Mouse (Mus musculus) c-Kit-positive CD71-negative TER-119-negative erythroid progenitor cells, embryonic 14.5 days (primary cell): ENCODE data around the gene Cd55b.
"Not testable (repeated sequence)": the region's sequence is repeated elsewhere in the genome, so short reads cannot be mapped to it uniquely, and the experiment has no call there.

Experiments used
- DNase-seq: peaks from one replicate; pipeline ENCODE4 v3.0.0-alpha.2; 2013; ENCODE audit warnings: low read depth

Gene Cd55b

DNA sequence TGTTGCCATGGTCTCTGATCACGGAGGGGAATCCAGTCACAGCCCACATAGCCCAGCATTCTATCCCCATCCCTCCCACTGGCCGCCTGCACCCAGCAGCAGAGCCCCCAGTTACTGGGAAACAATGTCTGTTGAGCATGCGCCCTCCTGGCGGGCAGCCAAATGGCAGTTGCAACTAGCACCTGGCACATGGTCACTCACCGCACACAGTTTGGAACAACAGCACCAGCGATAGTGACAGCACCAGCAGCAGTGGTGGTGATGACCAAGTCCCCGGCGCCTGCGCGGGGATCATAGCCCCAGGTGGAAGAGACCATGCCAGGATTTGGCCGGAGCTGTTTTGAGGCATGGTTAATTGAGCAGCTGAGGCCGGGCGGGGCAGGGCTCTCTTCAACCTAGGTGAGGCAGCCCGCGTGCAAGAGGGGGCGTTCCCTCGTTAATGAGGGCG lies at the start of gene Cd55b:
Gene Cd55b (minus strand): TSS at position 346 of the 448 bp plus-strand sequence.
- DNase-seq: no peak

DNA sequence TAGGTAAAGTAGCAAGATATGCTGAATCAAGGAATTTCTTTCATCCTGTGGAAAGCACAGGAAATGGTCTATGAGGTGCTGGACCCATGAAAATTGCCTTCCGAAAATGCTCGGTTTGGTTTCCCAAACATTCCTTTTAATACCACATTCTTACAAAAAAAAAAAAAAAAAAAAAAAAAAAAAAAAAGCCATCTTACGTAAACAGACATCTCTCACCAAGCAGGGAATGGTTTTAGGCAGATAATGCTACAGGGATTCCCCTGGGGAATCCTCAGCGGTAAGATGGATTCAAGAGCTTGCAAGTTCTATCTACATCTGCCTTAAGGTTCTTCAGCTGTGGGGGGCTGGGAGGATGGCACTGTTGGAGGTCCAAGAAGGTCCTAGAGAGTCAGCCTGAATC lies 47.3 kb upstream of the Cd55b start:
- no peak for DNase-seq

DNA sequence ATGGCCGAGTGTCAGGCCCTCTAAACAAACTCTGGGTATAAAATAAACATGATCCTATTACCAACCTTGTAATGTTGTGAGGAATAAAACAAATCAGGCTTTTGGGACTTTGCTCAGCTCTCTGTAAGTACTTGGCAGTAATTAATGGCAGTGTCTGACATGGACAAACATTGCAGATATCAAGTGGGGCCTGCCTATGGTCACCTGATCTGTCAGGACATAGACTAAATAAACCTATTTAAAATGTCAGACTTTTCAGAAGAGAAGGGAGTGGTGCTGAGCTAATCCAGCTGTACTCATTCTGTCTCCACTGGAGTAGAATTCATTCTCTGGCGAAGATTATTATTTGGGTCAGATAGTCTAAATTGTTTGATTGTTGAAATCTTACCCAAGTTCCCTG lies 44.6 kb upstream of the Cd55b start:
- DNase-seq: no peak

DNA sequence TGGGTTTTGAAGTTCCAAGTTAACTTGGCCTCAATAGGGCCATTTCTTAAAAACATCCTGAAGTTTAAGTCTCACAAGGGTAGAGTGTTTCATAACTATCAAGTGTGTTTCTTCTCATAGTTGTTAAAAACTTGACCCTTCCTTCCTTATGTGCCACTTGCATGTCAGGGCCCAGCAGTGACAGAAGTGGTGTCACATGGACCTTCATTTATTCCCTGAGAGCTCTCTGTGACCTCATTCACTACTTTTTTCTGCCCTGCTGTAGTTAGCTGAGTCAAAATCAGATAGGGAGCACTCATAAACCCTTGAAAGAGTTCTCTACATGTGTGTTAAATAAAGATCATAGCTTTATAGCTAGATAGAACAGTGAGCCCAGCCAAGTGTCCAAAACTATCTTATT lies 41.4 kb upstream of the Cd55b start:
- DNase-seq: no peak

DNA sequence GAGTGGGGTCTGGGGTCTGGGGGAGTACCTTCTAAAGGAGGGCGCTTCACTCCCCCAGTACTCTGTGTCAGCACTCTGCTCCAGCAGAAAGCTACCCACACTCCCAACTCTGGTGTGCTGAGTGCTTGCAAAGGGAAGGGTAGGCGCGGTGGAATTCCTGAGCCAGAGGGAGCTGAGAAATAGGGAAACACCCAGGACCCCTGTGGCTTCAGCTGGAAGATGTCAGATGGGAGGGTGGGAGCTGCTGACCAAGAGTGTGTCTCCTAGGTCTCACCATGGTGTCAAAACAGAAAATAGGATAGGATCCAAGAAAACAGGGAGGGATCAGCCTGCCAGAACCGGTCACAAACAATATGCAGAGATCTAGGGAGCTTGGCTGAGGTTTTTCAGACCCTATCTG lies 40.1 kb upstream of the Cd55b start:
- DNase-seq: no peak

DNA sequence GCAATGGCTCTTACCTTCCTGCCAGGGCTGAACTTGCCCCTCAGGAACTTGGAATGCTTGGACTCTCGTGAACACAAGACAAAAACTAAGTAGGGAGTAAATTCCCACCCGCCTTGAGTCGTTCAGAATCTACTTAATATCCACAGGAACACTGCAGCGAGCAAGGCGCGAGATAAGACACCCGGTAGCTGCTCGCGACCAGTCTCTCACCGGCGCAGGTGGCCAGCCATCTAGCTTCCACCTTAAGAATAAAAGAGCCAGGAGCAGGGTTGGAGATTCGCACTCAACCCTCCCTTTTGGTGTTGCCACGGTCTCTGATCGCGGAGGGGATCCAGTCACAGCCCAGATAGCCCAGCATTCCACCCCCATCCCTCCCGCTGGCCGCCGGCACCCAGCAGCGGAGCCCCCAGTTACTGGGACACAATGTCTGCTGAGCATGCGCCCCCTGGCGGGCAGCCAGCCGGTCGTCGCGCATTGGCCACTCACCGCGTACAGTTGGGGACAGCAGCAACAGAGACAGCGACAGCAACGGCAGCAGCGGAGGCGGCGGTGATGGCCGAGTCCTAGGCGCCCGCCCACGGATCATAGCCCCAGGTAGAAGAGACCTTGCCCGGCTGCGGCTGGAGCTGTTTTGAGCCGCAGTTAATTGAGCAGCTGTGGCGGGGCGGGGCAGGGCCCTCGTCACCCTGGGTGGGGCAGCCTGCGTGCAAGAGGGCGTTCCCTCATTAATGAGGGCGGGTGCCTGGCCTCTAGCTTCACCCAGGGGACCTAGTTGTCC lies 39.5 kb upstream of the Cd55b start, which contains the start of gene Cd55:
Gene Cd55 (minus strand): TSS at position 661 of the 778 bp plus-strand sequence.
- DNase-seq: peak; percentile 72

DNA sequence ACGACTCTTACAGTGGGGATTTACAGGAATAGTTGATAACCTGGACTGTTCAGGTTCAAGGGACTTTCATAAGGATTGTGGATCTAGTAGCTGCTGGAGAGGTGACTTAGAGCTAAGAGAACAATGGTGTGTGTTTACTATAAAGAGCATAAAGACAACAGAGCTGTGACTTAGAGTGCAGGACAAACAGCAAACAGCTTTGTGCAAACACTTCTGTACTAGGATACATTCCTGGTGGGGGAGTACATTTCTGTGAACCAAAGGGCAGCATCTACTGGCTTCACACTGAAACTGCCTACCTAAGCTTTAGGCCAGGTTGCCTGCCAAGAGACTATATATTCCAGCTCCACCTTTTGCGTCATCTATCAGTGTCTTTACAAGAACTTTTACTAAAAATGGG lies 32.3 kb upstream of the Cd55b start:
- no peak for DNase-seq

DNA sequence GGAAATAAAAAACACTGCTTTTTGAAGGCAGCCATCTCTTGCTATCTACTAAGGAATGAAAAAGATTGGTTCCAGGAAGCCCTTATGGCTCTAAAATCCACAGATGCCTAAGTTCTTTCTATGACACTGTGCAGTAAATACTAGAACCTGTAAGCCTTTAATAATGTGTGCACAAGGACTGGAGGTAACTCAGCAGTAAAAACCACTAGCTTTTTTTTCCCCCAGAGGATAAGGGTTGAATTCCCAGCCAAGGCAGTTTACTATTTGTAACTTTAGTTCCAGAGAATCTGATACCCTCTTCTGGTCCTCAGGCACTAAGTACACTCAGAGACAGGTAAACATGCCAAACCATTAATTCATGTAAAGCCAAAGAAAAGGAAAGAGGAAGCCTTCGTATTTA lies 20.1 kb upstream of the Cd55b start:
- DNase-seq: not testable (repeated sequence)

DNA sequence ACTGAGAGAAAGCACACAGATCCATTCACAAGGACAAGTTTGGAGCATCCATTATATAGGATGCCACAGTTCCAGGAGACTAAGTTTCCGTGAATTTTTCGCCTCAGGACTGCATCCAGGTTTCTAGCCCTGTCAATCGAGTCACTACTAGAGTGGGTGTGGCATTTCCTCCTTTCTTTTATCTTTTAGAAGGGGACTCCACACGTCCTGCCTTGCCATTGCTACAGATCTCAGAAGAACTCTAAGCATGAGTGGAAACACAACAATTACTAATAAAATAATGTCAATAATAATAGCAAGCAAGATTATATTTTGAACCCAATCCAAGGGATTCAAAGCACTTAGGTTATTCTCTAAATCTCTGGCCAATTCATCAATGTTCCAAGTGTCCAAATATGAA lies 8.1 kb upstream of the Cd55b start:
- no peak for DNase-seq

DNA sequence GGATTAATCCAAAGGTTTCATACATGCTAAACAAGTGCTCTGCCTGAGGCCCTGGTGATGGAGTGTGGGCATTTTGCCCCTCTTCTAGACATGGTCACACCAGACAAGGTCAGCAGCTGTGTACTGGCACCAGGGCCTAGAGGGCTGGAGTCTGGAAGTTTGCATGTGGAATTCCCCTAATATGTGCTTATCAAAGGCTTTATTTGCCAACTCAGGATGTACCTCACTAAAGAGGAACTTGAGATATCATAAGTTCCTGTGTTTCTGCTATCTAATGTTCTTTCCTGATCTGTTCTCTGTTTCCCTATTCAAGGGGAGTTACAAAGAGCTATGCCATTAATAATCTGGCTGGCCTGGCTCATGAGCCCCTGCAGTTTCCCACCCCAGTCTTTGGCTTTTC lies 5.9 kb upstream of the Cd55b start:
- DNase-seq: not testable (repeated sequence)

DNA sequence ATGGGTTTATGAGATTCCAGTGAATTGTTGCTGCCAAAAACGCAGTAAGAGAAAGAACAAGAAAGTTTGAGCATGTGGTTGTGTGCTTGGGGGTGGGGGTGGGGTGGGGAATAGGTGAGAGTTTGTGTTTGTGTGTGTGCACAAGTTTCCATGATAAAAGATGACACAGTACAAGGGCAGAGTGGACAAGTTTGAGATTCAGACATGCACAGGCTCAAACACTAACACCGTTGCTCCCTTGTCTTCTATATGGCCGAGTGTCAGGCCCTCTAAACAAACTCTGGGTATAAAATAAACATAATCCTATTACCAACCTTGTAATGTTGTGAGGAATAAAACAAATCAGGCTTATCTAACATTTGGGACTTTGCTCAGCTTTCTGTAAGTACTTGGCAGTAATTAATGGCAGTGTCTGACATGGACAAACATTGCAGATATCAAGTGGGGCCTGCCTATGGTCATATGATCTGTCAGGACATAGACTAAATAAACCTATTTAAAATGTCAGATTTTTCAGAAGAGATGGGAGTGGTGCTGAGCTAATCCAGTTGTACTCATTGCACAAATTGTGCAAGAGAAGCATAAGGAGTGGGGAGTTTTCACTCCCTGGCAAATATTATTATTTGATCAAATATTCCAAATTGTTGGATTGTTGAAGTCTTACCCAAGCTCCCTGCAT lies 4.5 kb upstream of the Cd55b start:
- DNase-seq: not testable (repeated sequence)

DNA sequence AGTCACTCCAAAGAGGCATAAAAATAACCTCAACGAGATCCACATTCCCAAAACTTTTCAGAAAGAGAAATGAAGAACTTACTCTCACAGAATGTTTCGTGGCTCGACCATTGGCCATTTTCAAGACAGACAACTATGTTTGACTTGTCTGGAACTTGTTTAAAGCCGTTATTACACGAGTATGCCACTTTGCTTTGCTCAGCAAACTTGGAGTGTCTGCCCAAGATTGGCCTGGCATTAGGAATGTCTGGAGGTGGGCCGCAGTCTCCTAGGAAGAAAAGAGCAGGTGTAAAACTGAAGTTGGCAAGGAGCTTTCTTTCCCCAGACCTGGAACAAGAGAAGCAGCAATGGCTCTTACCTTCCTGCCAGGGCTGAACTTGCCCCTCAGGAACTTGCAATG lies 776 bp downstream of the Cd55b start:
- not testable (repeated sequence) for DNase-seq

DNA sequence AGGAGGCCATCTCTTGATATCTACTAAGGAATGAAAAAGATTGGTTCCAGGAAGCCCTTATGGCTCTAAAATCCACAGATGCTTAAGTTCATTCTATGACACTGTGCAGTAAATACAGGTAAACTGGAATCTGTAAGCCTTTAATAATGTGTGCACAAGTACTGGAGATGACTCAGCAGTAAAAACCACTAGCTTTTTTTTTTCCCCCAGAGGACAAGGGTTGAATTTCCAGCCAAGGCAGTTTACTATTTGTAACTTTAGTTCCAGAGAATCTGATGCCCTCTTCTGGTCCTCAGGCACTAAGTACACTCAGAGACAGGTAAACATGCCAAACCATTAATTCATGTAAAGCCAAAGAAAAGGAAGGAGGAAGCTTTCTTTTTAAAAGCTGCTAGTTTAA lies 25.7 kb downstream of the Cd55b start:
- DNase-seq: not testable (repeated sequence)

DNA sequence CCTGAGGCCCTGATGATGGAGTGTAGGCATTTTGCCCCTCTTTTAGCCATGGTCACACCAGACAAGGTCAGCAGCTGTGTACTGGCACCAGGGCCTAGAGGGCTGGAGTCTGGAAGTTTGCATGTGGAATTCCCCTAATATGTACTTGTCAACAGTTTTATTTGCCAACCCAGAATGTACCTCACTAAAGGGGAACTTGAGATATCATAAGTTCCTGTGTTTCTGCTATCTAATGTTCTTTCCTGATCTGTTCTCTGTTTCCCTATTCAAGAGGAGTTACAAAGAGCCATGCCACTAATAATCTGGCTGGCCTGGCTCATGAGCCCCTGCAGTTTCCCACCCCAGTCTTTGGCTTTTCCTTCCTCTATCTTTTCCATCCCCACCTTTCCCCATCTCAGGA lies 35.5 kb downstream of the Cd55b start:
- not testable (repeated sequence) for DNase-seq

DNA sequence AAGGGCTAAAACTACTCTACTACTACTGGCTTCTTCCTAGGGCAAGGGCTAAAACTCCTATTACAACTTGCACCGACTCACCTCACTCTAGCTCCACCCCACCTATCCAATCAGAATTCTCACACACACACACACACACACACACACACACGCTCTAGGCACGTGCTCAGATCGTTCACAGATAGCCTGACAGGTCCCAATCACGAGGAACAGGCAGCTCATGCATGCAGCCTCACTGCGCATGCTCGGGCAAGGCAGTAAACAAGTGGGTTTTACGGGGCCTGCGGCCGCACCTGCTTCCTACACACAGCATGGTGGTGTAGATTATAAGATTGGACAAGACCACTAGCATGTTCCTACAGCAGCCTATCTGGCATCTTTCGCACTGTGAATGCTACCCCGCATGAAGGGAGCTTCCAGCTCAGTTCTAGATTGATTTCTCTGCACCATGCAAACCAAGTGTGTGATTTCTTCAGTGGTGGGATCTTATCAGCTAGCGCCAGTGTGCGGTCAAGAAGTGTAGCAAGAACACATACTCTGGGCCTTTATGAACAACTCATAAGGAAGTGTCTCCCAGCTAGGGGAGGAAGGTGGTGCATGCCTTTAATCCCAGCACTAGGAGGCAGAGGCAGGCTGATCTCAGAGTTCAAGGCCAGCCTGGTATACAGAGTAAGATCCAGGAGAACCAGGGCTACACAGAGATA lies 44.9 kb downstream of the Cd55b start:
- DNase-seq: no peak

DNA sequence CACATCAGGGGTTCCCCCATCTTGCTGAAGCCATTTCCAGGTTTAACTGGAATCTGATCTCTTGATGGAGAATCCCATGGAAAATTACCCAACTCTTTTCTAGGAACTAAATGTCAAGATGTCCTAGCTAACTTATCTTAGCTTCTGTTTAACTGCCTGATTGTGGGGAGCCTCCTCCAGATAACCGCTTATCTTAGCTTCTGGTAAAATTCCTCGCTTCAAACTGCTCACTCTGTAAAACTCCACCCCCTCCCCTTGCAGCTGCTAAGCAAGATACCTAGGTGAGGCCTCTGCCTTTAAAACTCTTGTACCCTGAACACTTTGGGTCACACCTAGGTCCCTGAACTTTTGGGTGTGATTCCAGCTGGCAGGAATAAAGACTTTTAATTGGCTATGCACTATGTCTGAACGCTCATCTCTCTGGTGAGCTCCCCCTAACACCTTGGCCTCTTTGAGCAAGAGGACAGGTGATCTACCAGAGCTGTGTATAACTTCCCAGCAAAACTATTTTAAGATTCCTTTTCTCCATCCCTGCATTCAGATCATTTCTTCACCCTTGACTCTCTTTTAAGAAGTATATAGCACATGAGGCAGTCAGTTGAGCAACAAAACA lies 48.5 kb downstream of the Cd55b start:
- peak; percentile 8 for DNase-seq

DNA sequence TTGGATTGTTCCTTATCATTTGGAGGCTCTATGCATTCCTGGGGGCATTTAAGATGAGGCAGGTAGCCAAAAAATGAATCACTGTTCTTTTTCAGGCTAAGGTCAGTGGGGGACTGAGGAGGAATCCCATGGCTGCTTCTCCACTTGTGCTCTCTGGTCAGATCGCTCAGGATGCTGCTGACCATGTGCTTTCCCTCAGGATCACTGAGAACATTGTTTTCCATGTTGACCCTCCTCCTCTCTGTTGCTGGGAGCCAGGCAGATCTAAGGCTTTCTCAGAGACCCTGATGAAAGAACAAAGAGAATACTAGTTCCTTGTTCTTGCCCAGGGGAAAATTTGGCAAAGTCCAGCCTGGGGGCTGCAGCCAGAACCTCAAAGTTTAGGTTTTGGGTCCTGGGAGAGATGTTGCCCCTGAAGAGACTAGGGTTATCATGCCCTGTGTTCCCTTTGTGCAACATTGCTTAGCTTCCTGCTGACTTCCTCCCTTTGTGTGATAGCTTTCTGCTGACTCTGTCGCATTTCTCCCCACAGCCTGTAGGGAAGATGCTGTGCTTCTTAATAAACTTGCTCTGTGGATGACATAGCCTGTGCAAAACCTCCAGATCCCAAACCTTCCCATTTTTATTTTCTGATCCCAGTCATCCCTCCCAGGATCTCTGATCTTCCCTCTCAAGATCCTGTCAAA lies 49.3 kb downstream of the Cd55b start:
- DNase-seq: no peak

DNA sequence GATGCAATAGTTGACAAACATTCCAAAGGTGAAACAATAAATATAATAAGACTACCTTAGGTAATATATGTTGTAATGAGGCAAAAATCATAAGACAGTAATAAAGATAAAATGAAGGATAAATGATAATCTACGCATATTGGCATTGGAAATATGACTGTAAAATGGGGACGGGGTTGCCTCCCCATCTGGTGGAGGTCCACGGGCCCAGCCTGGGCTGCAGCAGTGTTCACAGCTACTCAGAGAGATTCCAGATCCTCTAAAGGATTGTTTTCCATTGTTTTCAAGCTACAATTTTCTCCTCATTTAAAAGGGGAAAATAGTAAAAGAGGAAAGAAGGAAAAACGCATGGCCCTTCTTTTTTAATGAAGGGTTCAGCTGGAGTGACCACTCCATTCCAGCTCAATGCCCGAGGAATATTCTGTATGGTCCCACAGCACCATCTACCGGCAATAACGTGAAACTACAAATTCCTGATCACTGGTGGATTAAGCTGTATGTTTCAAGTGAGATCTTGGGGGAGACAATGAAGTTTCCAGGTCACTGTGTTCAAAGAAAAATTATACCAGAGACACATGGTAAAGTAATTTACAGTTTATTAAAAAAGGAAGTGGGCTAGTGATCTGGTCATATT lies 50.8 kb downstream of the Cd55b start:
- DNase-seq: peak; percentile 59

DNA sequence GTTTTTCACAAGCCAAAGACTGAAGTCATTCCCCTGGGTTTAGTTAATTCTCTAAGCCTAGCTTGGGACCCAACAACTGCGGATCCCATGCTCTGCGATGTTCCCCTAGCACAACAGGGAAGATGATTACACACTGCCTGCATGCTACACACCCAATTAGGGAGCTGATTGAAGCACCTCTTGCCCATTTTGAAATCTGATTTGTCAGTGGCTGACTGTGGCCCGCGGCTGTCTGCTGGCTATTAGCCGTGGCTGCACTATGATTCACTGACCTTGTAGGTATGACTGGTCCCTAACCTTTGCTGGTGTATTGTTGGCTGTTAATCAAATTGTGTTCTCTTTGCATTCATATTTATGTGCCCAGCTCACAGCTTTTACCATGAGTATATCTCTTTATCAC lies 51.5 kb downstream of the Cd55b start:
- no peak for DNase-seq

DNA sequence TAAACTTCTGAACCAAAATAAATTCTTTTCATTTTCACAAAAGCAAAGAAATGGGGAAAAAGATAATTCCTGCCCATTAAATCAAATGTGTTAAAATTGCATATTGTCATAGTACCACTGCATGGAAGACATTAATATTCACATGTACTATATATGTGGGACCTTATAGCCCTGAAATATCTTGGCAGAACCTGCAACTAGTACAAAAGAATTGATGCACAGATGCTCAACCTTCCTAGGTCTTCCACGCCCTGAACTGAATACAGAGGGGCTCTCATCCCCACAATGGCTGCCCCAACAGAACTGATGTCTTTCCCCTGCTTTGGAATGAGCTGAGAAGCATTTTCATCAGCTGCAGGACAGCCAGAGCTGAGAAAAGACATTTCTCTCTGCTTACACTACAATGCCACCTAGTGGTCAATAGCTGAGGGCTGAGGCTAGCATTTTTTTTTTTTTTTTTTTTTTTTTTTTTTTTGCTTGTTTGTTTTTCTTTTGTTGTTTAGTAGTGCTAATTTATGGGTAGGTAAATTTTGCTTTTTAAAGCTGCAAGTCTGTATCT lies 72.7 kb downstream of the Cd55b start:
- DNase-seq: no peak

DNA sequence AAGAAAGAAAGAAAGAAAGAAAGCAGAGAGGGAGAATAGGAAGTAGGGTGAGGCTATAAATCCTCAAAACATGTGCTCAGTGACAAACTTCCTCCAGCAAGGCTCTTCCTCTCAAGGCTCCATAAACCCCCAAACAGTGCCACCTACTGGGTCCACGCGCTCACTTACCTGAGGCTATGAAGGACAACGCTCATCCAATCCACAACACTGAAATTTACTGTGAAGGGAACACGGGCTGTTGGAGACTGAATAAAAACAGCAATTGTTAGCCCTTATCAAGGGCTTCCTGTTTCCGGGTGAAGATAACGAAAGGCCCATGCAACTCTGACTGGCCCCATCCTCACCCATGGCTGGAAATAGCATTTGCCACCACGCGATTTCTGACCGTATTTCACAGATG lies 80.4 kb downstream of the Cd55b start:
- peak; percentile 2 for DNase-seq
